In the genomic region with DNA sequence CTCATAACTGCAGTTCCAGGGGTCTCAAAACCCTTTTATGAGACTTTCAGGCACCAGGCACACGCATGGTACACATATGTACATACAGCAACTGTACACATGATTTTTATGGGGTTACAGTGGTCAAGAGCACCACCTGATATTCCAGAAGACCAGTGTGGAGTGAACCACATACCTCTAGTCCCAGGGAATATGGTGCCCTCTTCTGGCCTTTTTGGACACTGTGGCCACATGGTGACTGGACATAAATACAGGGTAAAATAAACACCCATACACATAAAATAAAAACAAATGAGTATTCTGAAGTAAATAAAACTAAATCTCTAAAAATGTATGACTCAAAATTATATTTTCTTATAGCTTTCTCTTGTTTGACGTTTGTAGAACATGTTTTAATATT, we compare ENCODE assay signal across 9 mouse cellular contexts. TPM values are rescaled to one million over a fixed set of nuclear protein-coding genes. Genes with fewer than 3 reads are reported as not detected.
A peak's percentile ranks its signal among the peaks of the same experiment; 100 is the strongest.
DNase-seq lines count a peak whose midpoint lies in the region; ATAC-seq and TF ChIP-seq lines count a peak whose summit lies in the region.
"Had no signal": no experiment of that assay in that cellular context is flagged by ENCODE, and none has a peak within 500 bp of the region (broad histone marks: within the 10 kb centered on the region; RNA-seq: fewer than 3 reads in every experiment).

No protein-coding gene starts in this region.

- H3K36me3 ChIP-seq in hindbrain, embryonic 11.5 days (ENCODE audit: control insufficient read depth, insufficient read depth, low read length) = no peaks in the 10 kb centered on the region
- H3K36me3 ChIP-seq in hindbrain, embryonic 12.5 days = no peaks in the 10 kb centered on the region
- H3K36me3 ChIP-seq in ES-E14 (ENCODE audit: control insufficient read depth, insufficient read depth, low read length, poor library complexity, severe bottlenecking) = no peaks in the 10 kb centered on the region
- no peaks in the 10 kb centered on the region for H3K36me3 ChIP-seq in liver, postnatal 0 days (replicated peaks; ENCODE audit: insufficient read depth, low read length)
- H3K36me3 ChIP-seq: limb, embryonic 12.5 days had no signal

- H3K4me1 ChIP-seq in hindbrain, embryonic 11.5 days (replicated peaks; ENCODE audit: control insufficient read depth, insufficient read depth, low read length) = no peaks in the 10 kb centered on the region
- H3K4me1 ChIP-seq in hindbrain, embryonic 12.5 days = no peaks in the 10 kb centered on the region
- H3K4me1 ChIP-seq in ES-E14 (ENCODE audit: control insufficient read depth in 2 of 2, insufficient read depth in 2 of 2, low read length in 2 of 2, poor library complexity in 1 of 2) = no peaks in the 10 kb centered on the region
- H3K4me1 ChIP-seq in liver, postnatal 0 days (ENCODE audit: insufficient read depth) = peaks cover 6% of the 10 kb centered on the region; the same call in 1 of the 2 replicates
- H3K4me1 ChIP-seq: limb, embryonic 12.5 days had no signal

- no peaks in the 10 kb centered on the region for H3K27me3 ChIP-seq in hindbrain, embryonic 11.5 days (ENCODE audit: control insufficient read depth, insufficient read depth, low read length)
- no peaks in the 10 kb centered on the region for H3K27me3 ChIP-seq in hindbrain, embryonic 12.5 days
- H3K27me3 ChIP-seq in liver, postnatal 0 days (ENCODE audit: insufficient read depth, low read length) = no peaks in the 10 kb centered on the region
- H3K27me3 ChIP-seq: limb, embryonic 12.5 days had no signal

- H3K4me2 ChIP-seq in hindbrain, embryonic 11.5 days (replicated peaks; ENCODE audit: low read depth, low read length) = no peak overlapping the region
- no peak overlapping the region for H3K4me2 ChIP-seq in hindbrain, embryonic 12.5 days (replicated peaks)
- no peak overlapping the region for H3K4me2 ChIP-seq in liver, postnatal 0 days (ENCODE audit: low read depth, low read length)
- H3K4me2 ChIP-seq: limb, embryonic 12.5 days had no signal

- ATAC-seq in hindbrain, embryonic 11.5 days (ENCODE audit: low FRiP score) = no peak
- ATAC-seq in hindbrain, embryonic 12.5 days (ENCODE audit: low FRiP score) = no peak
- ATAC-seq in liver, postnatal 0 days = no peak

- H3K9me3 ChIP-seq in hindbrain, embryonic 11.5 days (ENCODE audit: control insufficient read depth, low read length) = no peaks in the 10 kb centered on the region
- no peaks in the 10 kb centered on the region for H3K9me3 ChIP-seq in hindbrain, embryonic 12.5 days (replicated peaks)
- no peaks in the 10 kb centered on the region for H3K9me3 ChIP-seq in ES-E14 (ENCODE audit: control insufficient read depth, insufficient read depth, low read depth, low read length)
- no peaks in the 10 kb centered on the region for H3K9me3 ChIP-seq in liver, postnatal 0 days (ENCODE audit: low read length)
- H3K9me3 ChIP-seq: limb, embryonic 12.5 days had no signal

- H3K9ac ChIP-seq in hindbrain, embryonic 11.5 days (ENCODE audit: low read depth, low read length) = no peak overlapping the region
- H3K9ac ChIP-seq in hindbrain, embryonic 12.5 days = no peak overlapping the region
- H3K9ac ChIP-seq in ES-E14 (ENCODE audit: insufficient read depth, low read depth, low read length, poor library complexity, severe bottlenecking) = no peak overlapping the region
- H3K9ac ChIP-seq in liver, postnatal 0 days (replicated peaks) = no peak overlapping the region
- H3K9ac ChIP-seq: limb, embryonic 12.5 days had no signal

- peak; percentile 31 for DNase-seq in hindbrain, embryonic 11.5 days (ENCODE audit: low spot score)
- DNase-seq in 3T3-L1 (ENCODE audit: low read depth, low spot score) = peak; percentile 56
- DNase-seq in ES-E14 (ENCODE audit: low read depth, low spot score) = no peak
- DNase-seq in liver, postnatal 0 days = no peak
- no peak for DNase-seq in gastrocnemius, postnatal 25 days
- DNase-seq in layer of hippocampus, postnatal 25 days (ENCODE audit: extremely low spot score in 1 of 2, low spot score in 1 of 2) = no peak

- peak; percentile 50 for TF ChIP-seq CTCF in liver, postnatal 0 days (IDR thresholded peaks at IDR 0.05; ENCODE audit: low read depth)

- no peak overlapping the region for H3K27ac ChIP-seq in hindbrain, embryonic 11.5 days (ENCODE audit: low read depth, low read length)
- H3K27ac ChIP-seq in hindbrain, embryonic 12.5 days = no peak overlapping the region
- no peak overlapping the region for H3K27ac ChIP-seq in ES-E14 (ENCODE audit: insufficient read depth, low read depth, low read length, poor library complexity, severe bottlenecking)
- no peak overlapping the region for H3K27ac ChIP-seq in liver, postnatal 0 days (ENCODE audit: low read depth)
- H3K27ac ChIP-seq: limb, embryonic 12.5 days had no signal

- no peak for TF ChIP-seq EP300 in liver, postnatal 0 days (IDR thresholded peaks at IDR 0.05; ENCODE audit: low read depth)

- in situ Hi-C loops in ES-E14 (cut with MboI; ENCODE audit: low sequenced_read_pairs in 2 of 2, unreplicated experiment in 2 of 2) = loop anchor here in 1 of 2 experiments (25.0 kb wide), 1 partner anchor 456 kb away; no protein-coding TSS in a partner anchor

- no peak overlapping the region for H3K4me3 ChIP-seq in hindbrain, embryonic 11.5 days (ENCODE audit: low read depth, low read length)
- H3K4me3 ChIP-seq in hindbrain, embryonic 12.5 days = no peak overlapping the region
- H3K4me3 ChIP-seq in ES-E14 (ENCODE audit: insufficient read depth in 1 of 2, low read depth in 1 of 2, low read length in 2 of 2, poor library complexity in 1 of 2, severe bottlenecking in 1 of 2) = no peak overlapping the region
- no peak overlapping the region for H3K4me3 ChIP-seq in liver, postnatal 0 days (ENCODE audit: low read depth, low read length)
- H3K4me3 ChIP-seq: limb, embryonic 12.5 days had no signal

- 66% methylated on average over 2 of the region's 2 CpGs for WGBS in hindbrain, embryonic 11.5 days
- WGBS in hindbrain, embryonic 12.5 days = 74% methylated on average over 2 of the region's 2 CpGs
- 60% methylated on average over 2 of the region's 2 CpGs for WGBS in liver, postnatal 0 days (ENCODE audit: insufficient replicate concordance)

TF ChIP-seq in ES-E14, 5 proteins besides CTCF, POLR2A, EP300 and RAD21:
- TF ChIP-seq ZC3H11A (IDR thresholded peaks at IDR 0.05; ENCODE audit: borderline replicate concordance, low read depth, low read length) (0 out of 2 replicates have a peak, but pooled peaks have one; percentile 12), ZNF384 (IDR thresholded peaks at IDR 0.05; ENCODE audit: low read depth, low read length) (no peak), HCFC1 (IDR thresholded peaks at IDR 0.05; ENCODE audit: borderline replicate concordance, insufficient read depth, low read length) (no peak), MAFK (IDR thresholded peaks at IDR 0.05; ENCODE audit: insufficient read depth, low read depth, low read length) (no peak), CHD2 (IDR thresholded peaks at IDR 0.05; ENCODE audit: low read depth, low read length) (no peak)

RNA-seq across cellular contexts. Expression of a gene that starts 18.7 kb away (rescaled TPM):
- 0.08 TPM in 1 of 2 replicates, not detected in the other for polyA plus RNA-seq in hindbrain, embryonic 11.5 days (2014; fragmentation: Nextera tagmentation; extraction: Ambion mirVana)
- 0.09 TPM in 1 of 2 replicates, not detected in the other for polyA plus RNA-seq in hindbrain, embryonic 12.5 days (2016; fragmentation: Nextera tagmentation; extraction: Ambion mirVana)
- 0.16 TPM in 1 of 2 replicates, not detected in the other for total RNA-seq in ES-E14 (2012; rRNA removed)
- polyA plus RNA-seq in liver, postnatal 0 days (2015; fragmentation: Nextera tagmentation; extraction: Ambion mirVana) = 0.08 and 0.13 TPM in 2 replicates
- total RNA-seq in gastrocnemius, postnatal 25 days (2021) = not detected
- not detected for total RNA-seq in layer of hippocampus, postnatal 25 days (2021)
- total RNA-seq: gastrocnemius, postnatal 10 days had no signal

Comparison
In these comparisons a context has a peak if more than half of its experiments do, and no peak if none do; other contexts are left out.
1. DNase-seq: peak in hindbrain, embryonic 11.5 days (single experiment) and 3T3-L1 (single experiment); none in ES-E14 (single experiment), liver, postnatal 0 days (single experiment), gastrocnemius, postnatal 25 days (single experiment) and layer of hippocampus, postnatal 25 days (0 of 2).